Mouse (Mus musculus) kidney, adult 2 months (tissue): ENCODE measurements around the gene Slc25a36. TPM values are rescaled to one million over a fixed set of nuclear protein-coding genes. Genes with fewer than 3 reads are reported as not detected.

Experiments
- DNase-seq: peaks from one replicate; pipeline ENCODE4 v3.0.0; 2021
- H3K27ac ChIP-seq: fragments of 200-500 bp; 2 replicates; pipeline ENCODE4 v1.5.1; 2012; ENCODE audit warnings: low read depth, low read length, control low read depth, inconsistent platforms; ENCODE audit not compliant: insufficient read depth
- H3K27me3 ChIP-seq: fragments of 200-500 bp; replicated peaks from 2 replicates; pipeline ENCODE4 v1.6.1; 2012; ENCODE audit warnings: mild to moderate bottlenecking, moderate library complexity, low read length, inconsistent platforms; ENCODE audit not compliant: control insufficient read depth, insufficient read depth
- H3K36me3 ChIP-seq: fragments of 200-500 bp; 2 replicates; pipeline ENCODE4 v1.6.1; 2012; ENCODE audit warnings: mild to moderate bottlenecking, moderate library complexity, low read length, inconsistent platforms; ENCODE audit not compliant: control insufficient read depth, insufficient read depth
- H3K4me1 ChIP-seq: fragments of 200-500 bp; 2 replicates; pipeline ENCODE4 v1.6.1; 2011; ENCODE audit warnings: low read length; ENCODE audit not compliant: control insufficient read depth, insufficient read depth
- H3K4me3 ChIP-seq: fragments of 200-500 bp; 2 replicates; pipeline ENCODE4 v1.5.1; 2011; ENCODE audit warnings: mild to moderate bottlenecking, low read depth, low read length, control low read depth; ENCODE audit not compliant: insufficient read depth
- CTCF ChIP-seq: fragments of 200-500 bp; conservative IDR thresholded peaks from 2 replicates; pipeline ENCODE4 v1.5.1; 2011; ENCODE audit warnings: low read depth, mild to moderate bottlenecking, control low read depth, low read length, moderate library complexity, mixed read lengths; ENCODE audit not compliant: insufficient read depth, insufficient read length
- POLR2A ChIP-seq: fragments of 200-500 bp; IDR thresholded peaks from one replicate; pipeline ENCODE4 v1.6.1; 2011; ENCODE audit warnings: low read depth, low read length, control low read depth
- WGBS: fragments of 180-500 bp; shearing (Covaris S2); methylation state at CpG from one replicate; pipeline ENCODE4 v1.1.7; 2018; 5-methylcytosine and 5-hydroxymethylcytosine counted together
- polyA plus RNA-seq: library from polyadenylated mRNA; depleted of rRNA; stranded (reverse); fragments of >200 nt; gene quantifications from 2 replicates; pipeline ENCODE4 v1.2.3, GENCODE M21; 2012; rRNA removed

Gene Slc25a36
- polyA plus RNA-seq = 39.2 and 45.6 TPM in 2 replicates

GRCm38 (mm10) chr9:97110571-97111390 is at the start of gene Slc25a36:
TSS of gene Slc25a36 (minus strand) at chr9:97111157.
- H3K4me3 ChIP-seq = peak within 1 kb of the TSS; percentile 98
- peak within 1 kb of the TSS; percentile 95 for H3K27ac ChIP-seq
- TF ChIP-seq POLR2A (peak; percentile 76), CTCF (no peak)
- WGBS = under 1% methylated on average over 90 of the region's 91 CpGs
- DNase-seq = peak; percentile 99
- H3K27me3 ChIP-seq = no peaks in the 10 kb centered on the region
- no peaks in the 10 kb centered on the region for H3K36me3 ChIP-seq
- peaks cover 12% of the 10 kb centered on the region for H3K4me1 ChIP-seq

DNA sequence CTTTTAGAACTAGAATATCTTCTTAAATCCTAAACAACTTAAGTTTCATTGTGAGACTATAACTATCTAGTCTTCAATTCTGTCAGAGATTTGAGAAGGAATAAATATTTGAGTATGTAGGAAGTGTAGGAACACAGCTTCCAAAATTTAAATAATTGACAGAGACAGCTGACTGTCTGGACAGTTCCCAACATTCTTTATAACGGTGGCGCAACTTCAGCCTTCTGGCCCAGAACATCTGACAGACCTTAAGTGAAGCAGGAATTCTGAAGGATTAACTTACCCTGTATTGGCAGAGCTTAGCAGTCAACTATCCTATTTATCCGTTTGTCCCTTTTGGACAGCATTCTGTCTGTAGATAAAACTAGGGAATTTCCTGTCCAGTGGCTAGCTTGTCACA is 47.5 kb upstream of the Slc25a36 start:
- TF ChIP-seq CTCF = no peak
- no peak for TF ChIP-seq POLR2A
- Histone ChIP-seq H3K36me3 (no peaks in the 10 kb centered on the region), H3K4me1 (peaks cover 9% of the 10 kb centered on the region), H3K4me3 (no peak overlapping the region), H3K27ac (no peak overlapping the region), H3K27me3 (no peaks in the 10 kb centered on the region)
- peak; percentile 62 for DNase-seq
- WGBS = 38% methylated on average over 3 of the region's 3 CpGs

DNA sequence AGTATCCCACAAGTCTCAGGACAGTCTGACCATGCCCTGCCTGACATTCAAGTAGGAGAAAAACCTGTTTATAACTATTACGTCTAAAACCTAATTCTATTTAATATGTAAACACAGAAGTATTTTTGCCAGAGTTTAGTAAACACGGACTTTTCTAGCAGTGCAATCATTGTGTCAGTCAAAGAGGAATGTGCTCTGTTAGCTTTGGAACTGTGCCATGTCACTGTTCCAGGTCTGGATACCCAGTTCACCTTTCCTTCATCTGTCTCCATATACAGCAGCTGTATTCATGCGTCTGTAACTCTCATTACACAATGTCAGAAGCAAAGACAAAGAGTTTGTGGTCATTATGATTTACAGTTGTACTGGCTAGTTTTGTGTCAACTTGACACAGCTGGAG is 45.0 kb upstream of the Slc25a36 start:
- Histone ChIP-seq H3K36me3 (no peaks in the 10 kb centered on the region), H3K27ac (peak overlapping the region; percentile 69; the same call in 1 of the 2 replicates), H3K27me3 (no peaks in the 10 kb centered on the region), H3K4me3 (no peak overlapping the region), H3K4me1 (peaks cover 9% of the 10 kb centered on the region)
- whole genome bisulfite sequencing = 20% methylated on average over 3 of the region's 3 CpGs
- TF ChIP-seq CTCF (no peak), POLR2A (no peak)
- peak; percentile 86 for DNase-seq

GRCm38 (mm10) chr9:97154956-97155355 is 44.0 kb upstream of the Slc25a36 start:
- DNase-seq = peak; percentile 60
- no peak overlapping the region for H3K4me3 ChIP-seq
- peak overlapping the region; percentile 69 for H3K27ac ChIP-seq
- no peaks in the 10 kb centered on the region for H3K27me3 ChIP-seq
- TF ChIP-seq POLR2A (no peak), CTCF (no peak)
- no peaks in the 10 kb centered on the region for H3K36me3 ChIP-seq
- 69% methylated on average over 4 of the region's 4 CpGs for WGBS
- H3K4me1 ChIP-seq = peaks cover 9% of the 10 kb centered on the region

DNA sequence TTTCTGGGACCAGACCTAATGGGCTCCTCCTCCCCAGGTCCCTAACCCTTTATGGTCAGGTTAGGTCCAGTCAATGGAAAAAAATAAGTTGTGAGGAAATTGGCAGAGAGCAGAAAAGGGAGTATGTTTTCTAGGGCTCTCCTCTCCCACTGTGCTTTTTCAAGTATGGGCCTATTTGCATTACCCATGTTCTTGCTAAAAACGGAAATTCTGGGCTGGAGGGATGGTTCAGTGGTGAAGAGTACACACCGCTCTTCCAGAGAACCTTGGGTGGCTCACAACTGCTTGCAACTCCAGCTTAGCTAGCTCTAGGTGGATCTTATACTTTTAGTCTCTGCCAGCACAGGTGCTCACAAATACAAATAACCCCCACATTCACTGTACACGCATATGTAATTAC is 42.0 kb upstream of the Slc25a36 start:
- DNase-seq = no peak
- Histone ChIP-seq H3K27ac (no peak overlapping the region), H3K4me3 (no peak overlapping the region), H3K27me3 (no peaks in the 10 kb centered on the region), H3K36me3 (no peaks in the 10 kb centered on the region), H3K4me1 (peaks cover 9% of the 10 kb centered on the region)
- no peak for TF ChIP-seq CTCF
- no peak for TF ChIP-seq POLR2A
- WGBS = 81% methylated on average over 3 of the region's 3 CpGs

DNA sequence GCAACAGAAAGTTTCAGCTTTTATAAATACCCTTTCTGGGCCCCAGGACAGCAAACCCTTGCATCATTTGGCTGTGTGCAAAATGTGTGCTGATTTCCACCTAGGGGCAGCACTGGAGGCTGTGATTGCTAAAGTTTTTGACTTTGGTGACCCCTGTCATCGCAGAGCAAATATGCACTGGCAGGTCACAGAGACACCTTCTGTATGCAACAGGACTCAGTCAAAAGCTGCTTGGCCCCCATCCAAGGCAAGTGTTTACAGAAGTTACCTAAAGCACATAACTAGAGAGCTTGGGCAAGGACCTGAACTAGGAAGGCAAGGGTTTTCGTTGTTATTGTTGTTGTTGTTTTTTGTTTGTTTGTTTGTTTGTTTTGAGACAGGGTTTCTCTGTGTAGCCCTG is 36.3 kb upstream of the Slc25a36 start:
- Histone ChIP-seq H3K27me3 (no peaks in the 10 kb centered on the region), H3K4me3 (no peak overlapping the region), H3K36me3 (no peaks in the 10 kb centered on the region), H3K4me1 (no peaks in the 10 kb centered on the region; the same call in 1 of the 2 replicates), H3K27ac (no peak overlapping the region)
- DNase-seq = no peak
- TF ChIP-seq CTCF (no peak), POLR2A (no peak)
- WGBS = 57% methylated on average over 2 of the region's 2 CpGs

- Histone ChIP-seq H3K4me3 (no peak overlapping the region), H3K27ac (no peak overlapping the region), H3K27me3 (no peaks in the 10 kb centered on the region), H3K4me1 (peaks cover 6% of the 10 kb centered on the region), H3K36me3 (no peaks in the 10 kb centered on the region)
- WGBS = 68% methylated on average over 6 of the region's 6 CpGs
- TF ChIP-seq POLR2A (no peak), CTCF (no peak)
- DNase-seq = no peak
Measured at GRCm38 (mm10) chr9:97145351-97145750, 34.4 kb upstream of the Slc25a36 start.
